Mouse (Mus musculus) left cerebral cortex, postnatal 14 days (tissue): ENCODE results near the gene Sdhb. TPM values are rescaled to one million over a fixed set of nuclear protein-coding genes. Genes with fewer than 3 reads are reported as not detected.

Experiments
- total RNA-seq, 2 experiments: library from RNA; stranded (reverse); gene quantifications; 2 replicates each; pipeline ENCODE4 v1.2.3; 2021

Sdhb gene
- total RNA-seq, 2 experiments from 2014 or later: 196 to 202 TPM

Other genes starting within 250 kb of the Sdhb start
- under 1 TPM; 0.55 to 0.77 TPM for gene Padi6, start 218.6 kb upstream of the Sdhb start, total RNA-seq
- gene Padi4, start 187.0 kb upstream of the Sdhb start, total RNA-seq: not detected
- under 1 TPM in 1 of 2 experiments, not detected in 1; 0.11 TPM for gene Padi3, start 150.6 kb upstream of the Sdhb start, total RNA-seq
- not detected for gene Padi1, start 115.4 kb upstream of the Sdhb start, total RNA-seq
- gene Padi2, start 54.9 kb upstream of the Sdhb start, total RNA-seq: 1 to 10 TPM; 5.7 to 8.1 TPM
- 100 to 1,000 TPM; 218 TPM for gene Atp13a2, start 25.7 kb downstream of the Sdhb start, total RNA-seq
- 10 to 100 TPM in 1 of 2 experiments, 1 to 10 TPM in 1; 9.5 to 10.5 TPM for gene Mfap2, start 49.2 kb downstream of the Sdhb start, total RNA-seq
- gene Crocc, start 99.3 kb downstream of the Sdhb start, total RNA-seq: 10 to 100 TPM; 51.0 to 52.7 TPM
- 10 to 100 TPM; 45.4 to 50.2 TPM for gene Necap2, start 117.2 kb downstream of the Sdhb start, total RNA-seq
- under 1 TPM; 0.20 to 0.38 TPM for gene Spata21, start 127.1 kb downstream of the Sdhb start, total RNA-seq
- 10 to 100 TPM; 43.8 to 48.6 TPM for gene Szrd1, start 178.6 kb downstream of the Sdhb start, total RNA-seq
- 10 to 100 TPM; 31.6 to 38.8 TPM for gene Fbxo42, start 186.7 kb downstream of the Sdhb start, total RNA-seq